Comparison of ENCODE assay signal across 21 mouse cellular contexts in the genomic region with DNA sequence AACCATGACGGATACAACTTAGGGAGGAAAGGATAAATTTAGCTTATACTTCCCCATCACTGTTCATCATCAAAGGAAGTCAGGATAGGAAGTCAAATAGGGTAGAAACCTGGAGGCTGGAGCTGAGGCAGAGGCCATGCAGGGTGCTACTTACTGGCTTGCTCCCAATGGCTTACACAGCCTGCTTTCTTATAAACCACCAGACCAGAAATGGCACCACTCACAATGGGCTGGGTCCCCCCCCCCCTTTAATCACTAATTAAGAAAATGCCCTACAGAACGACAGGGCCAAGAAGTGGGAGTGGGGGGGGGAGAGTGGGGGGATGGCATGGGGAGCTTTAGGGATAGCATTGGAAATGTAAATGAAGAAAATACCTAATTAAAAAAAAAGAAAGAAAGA.
"Had no signal": no experiment of that assay in that cellular context is flagged by ENCODE, and none has a peak within 500 bp of the region (broad histone marks: within the 10 kb centered on the region; RNA-seq: fewer than 3 reads in every experiment).

No protein-coding gene starts in this region.

- H3K4me2 ChIP-seq: limb, embryonic 12.5 days; limb, embryonic 15.5 days; liver, embryonic 11.5 days; lung, embryonic 14.5 days; midbrain, embryonic 13.5 days; neural tube, embryonic 13.5 days; stomach, embryonic 15.5 days had no signal

- H3K36me3 ChIP-seq: limb, embryonic 12.5 days; limb, embryonic 15.5 days; midbrain, embryonic 13.5 days; neural tube, embryonic 13.5 days; stomach, embryonic 15.5 days had no signal

- H3K9me3 ChIP-seq: limb, embryonic 12.5 days; limb, embryonic 15.5 days; midbrain, embryonic 13.5 days; neural tube, embryonic 13.5 days; stomach, embryonic 15.5 days had no signal

- H3K4me3 ChIP-seq: limb, embryonic 12.5 days; limb, embryonic 15.5 days; midbrain, embryonic 13.5 days; myocyte; neural tube, embryonic 13.5 days; stomach, embryonic 15.5 days had no signal

- H3K27ac ChIP-seq: limb, embryonic 12.5 days; limb, embryonic 15.5 days; liver, embryonic 14.5 days; macrophage; midbrain, embryonic 13.5 days; neural tube, embryonic 13.5 days; stomach, embryonic 15.5 days had no signal

- H3K4me1 ChIP-seq: limb, embryonic 12.5 days; limb, embryonic 15.5 days; midbrain, embryonic 13.5 days; neural tube, embryonic 13.5 days; stomach, embryonic 15.5 days had no signal

- DNase-seq: kidney, adult 9 months; kidney, postnatal 14 days; kidney, postnatal 4 days; left cerebral cortex, postnatal 4 days; liver, postnatal 0 days; lung, embryonic 14.5 days; right cerebral cortex, adult 18-20 months; right cerebral cortex, postnatal 14 days; spleen, adult 18-20 months; thymus, postnatal 36 days had no signal

- ATAC-seq: liver, postnatal 0 days; lung, postnatal 0 days; midbrain, embryonic 13.5 days; midbrain, embryonic 16.5 days had no signal

- H3K9ac ChIP-seq: limb, embryonic 12.5 days; limb, embryonic 15.5 days; liver, embryonic 14.5 days; liver, postnatal 0 days; lung, embryonic 14.5 days; midbrain, embryonic 13.5 days; neural tube, embryonic 13.5 days; stomach, embryonic 15.5 days had no signal

- H3K27me3 ChIP-seq: limb, embryonic 12.5 days; limb, embryonic 15.5 days; midbrain, embryonic 13.5 days; neural tube, embryonic 13.5 days; stomach, embryonic 15.5 days had no signal
